Mouse (Mus musculus) liver, embryonic 14.5 days (tissue): ENCODE results near the gene Gm9195.

Experiments
- CTCF ChIP-seq: IDR thresholded peaks from 2 replicates; pipeline ENCODE4 v1.5.1; 2016; ENCODE audit warnings: antibody characterized with exemption, low read depth, control low read depth
- EP300 ChIP-seq: IDR thresholded peaks from 2 replicates; pipeline ENCODE4 v1.6.1; 2016; ENCODE audit warnings: antibody characterized with exemption, low read depth

- TF ChIP-seq CTCF (no peak), EP300 (no peak)
Measured at GRCm38 (mm10) chr14:72461591-72461990, 30.0 kb downstream of the Gm9195 start.
